Mouse (Mus musculus): ENCODE measurements around the gene Gse1.

GRCm38 (mm10) chr8:120490354-120491141 lies 262.3 kb downstream of the Gse1 start:
- no peak for TF ChIP-seq CTCF (conservative IDR thresholded peaks at IDR 0.05; ENCODE audit: low read length)
- TF ChIP-seq NANOG (IDR thresholded peaks at IDR 0.05; ENCODE audit: borderline replicate concordance, low read length): no peak

Data from E14TG2a.4 (cell line).